Mouse (Mus musculus) retina, embryonic 14.5 days (tissue): ENCODE data around the gene Fam117a.

ENCODE experiments used
- DNase-seq: peaks from one replicate; pipeline ENCODE4 v3.0.0-alpha.2; 2015; ENCODE audit warnings: low spot score

The Fam117a gene

DNA sequence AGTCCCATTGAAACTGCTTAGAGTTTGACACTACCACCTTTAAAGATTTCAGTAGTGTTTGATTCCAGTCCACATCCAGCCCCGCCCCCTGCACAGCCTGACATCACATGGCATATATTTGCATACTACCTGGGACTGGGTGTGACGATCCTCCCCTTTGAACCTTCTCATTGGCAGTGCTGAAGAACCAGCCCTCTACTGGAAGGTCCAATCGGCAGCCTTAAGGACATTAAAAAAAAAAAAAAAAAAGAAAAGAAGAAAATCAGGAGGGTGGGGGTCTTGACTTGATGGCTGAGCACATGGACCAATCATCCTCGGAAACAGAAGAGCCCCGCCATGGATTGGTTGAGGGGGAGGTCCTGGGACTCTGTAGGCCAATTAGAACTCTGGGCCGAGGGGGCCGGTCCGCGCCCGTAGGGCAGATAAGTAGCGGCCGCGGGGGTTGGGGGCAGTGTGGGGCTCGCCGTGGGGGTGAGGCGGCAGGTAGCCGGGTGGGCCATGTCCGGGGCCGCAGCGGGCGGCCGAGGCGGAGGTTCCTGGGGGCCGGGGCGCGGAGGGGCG is at the start of gene Fam117a:
TSS of gene Fam117a (plus strand) at position 451 of the 561 bp plus-strand sequence.
- DNase-seq: peak; percentile 89

GRCm38 (mm10) chr11:95291998-95292397 is 44.8 kb upstream of the Fam117a start:
- DNase-seq: no peak

DNA sequence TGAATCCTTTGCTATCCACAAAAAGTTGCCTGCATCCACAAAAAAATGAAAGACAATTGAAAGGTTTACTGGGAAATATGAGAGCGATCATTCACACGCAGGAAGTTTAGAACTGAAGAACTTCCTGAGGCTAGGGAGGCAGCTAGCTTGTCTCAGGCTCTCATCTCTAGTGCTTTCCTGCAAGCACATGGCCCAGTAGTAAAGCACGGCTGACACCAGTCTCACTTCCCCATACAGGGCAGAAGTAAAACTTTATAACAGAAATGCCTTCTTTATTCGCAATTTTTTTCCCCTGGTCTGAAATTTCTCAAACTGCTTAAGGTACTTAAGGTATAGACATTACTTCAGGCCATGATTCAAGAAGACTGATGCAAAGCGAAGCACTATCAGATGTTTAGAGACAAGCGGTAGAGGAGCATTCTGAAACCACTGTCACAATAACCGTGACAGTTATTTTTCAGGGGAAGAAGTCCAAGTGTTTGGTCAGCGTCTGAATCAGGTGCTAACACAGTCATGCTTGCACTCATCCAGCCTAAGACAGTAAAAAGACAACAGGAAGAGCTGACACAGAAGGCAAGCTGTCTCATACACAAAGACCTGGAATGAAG is 43.7 kb upstream of the Fam117a start:
- DNase-seq: no peak

GRCm38 (mm10) chr11:95295736-95296135 is 41.1 kb upstream of the Fam117a start:
- DNase-seq: no peak

GRCm38 (mm10) chr11:95298146-95298545 is 38.7 kb upstream of the Fam117a start:
- DNase-seq: peak; percentile 77

DNA sequence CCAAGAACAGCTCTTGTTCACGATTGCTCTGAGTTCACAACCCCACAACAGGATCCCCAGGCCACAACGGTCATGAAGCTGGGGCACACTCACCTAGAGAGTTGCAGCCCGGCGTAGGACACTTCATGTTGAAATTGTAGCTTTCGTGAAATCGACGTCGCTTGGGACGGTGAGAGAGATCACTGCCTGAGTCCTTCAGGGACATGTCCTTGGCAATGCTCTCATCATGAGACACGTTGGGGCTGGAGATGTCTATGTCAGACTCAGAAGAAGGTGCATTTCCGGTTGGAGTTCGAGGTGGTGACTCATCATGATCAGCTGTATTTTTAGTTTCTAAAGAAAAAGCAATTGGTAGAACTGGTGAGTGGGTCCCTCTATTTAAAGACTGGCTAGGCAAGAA is 36.9 kb upstream of the Fam117a start:
- no peak for DNase-seq

DNA sequence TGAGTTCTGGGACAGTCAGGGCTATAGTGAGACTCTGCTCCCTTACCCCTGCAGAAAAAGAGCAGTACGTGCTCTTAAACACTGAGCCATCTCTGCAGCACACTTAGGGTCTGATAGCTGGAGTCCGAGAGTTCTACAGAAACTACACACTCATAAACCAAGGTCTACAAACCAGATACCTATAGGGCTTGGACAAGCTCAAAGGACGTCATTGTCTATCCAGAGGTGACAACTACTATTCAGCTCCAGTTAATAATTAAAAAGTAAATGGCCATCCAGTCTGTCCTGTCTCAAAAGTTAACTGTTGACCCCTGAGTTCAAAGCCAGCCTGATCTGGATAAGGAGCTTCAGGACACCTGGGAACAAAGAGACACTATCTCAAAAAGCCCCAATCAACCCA is 35.0 kb upstream of the Fam117a start:
- DNase-seq: no peak

- no peak for DNase-seq
Measured at GRCm38 (mm10) chr11:95305600-95305999, 31.2 kb upstream of the Fam117a start.

DNA sequence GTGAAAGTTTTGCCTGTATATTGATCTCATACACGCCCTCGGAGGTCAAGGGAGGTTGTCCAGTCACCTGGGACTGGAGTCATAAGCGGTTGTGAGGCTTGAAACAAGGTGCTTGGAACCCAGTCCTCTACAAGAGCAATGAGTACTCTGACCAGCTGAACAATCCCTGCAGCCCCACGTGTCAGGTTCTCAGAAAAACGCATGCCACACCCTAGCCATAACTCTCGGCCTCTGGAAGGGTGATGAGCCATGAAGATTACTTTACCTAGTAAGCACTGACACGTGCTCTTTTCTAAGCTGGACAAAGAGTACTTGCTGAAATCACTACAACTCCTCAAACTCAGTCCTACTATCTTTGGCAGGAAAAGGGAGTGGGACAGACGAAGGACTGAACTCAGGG is 29.3 kb upstream of the Fam117a start:
- DNase-seq: no peak

- DNase-seq: peak; percentile 97
Measured at GRCm38 (mm10) chr11:95309510-95310006, 27.3 kb upstream of the Fam117a start.

GRCm38 (mm10) chr11:95310007-95310647 is 26.7 kb upstream of the Fam117a start, which contains the start of gene Kat7:
Gene Kat7 (minus strand): TSS chr11:95310246.
- DNase-seq: peak; percentile 99

DNA sequence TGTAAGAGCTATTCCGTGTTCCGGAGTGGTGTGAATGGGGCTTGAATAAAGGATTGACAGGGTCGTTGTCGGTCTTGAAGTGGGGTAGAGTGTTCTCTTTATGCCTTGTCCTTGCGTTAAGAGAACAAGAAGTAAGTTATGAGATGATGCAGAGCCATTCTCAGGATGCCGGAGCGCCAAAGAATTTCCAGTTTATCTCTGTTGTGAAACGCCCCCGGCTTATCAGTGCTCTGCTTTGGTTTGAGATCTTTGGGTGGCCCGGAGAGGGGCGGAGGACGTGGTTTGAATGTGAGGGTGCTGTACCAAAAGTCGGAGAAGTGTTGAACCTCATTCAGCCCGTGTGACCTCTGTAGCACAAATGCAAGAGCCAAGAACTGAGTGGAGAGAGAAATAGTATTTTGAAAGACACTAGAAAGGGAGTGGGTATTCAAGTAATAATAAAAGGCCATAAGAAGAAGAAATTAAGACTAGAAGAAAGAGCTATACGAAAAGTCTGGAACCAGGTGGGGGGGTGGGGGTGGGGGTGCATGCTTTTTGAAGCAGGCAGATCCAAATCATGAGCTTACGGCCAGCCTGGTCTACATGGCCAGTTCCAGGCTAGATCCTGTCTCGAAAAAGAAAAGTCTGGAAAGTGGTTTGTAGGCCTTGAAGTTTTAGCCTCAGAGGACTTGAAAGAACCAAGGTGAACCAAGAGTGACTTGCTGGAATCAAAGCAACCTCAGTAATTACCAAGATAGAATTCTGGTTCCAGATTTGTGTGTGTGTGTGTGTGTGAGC is 26.0 kb upstream of the Fam117a start:
- no peak for DNase-seq

- DNase-seq: no peak
Measured at GRCm38 (mm10) chr11:95311425-95311807, 25.4 kb upstream of the Fam117a start.

GRCm38 (mm10) chr11:95315215-95315955 is 21.4 kb upstream of the Fam117a start:
- DNase-seq: no peak

GRCm38 (mm10) chr11:95318116-95318515 is 18.7 kb upstream of the Fam117a start:
- no peak for DNase-seq

DNA sequence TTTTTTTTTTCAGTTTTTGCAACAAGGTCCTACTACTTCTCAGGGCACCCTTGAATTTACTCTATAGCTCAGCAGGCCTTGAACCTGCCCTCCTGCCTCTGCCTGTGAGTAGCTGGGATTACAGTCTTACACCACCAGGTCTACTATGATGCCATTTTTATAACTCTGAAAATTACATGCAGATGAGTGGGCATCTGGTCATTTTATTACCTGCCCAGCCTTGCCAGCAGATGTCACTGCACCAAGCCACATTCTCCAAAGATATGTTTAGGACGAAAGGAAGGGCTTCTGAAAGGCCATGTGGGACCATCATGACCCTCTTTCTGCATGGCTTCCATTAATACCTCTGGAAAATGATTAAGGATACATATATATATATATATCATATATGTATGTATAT is 17.3 kb upstream of the Fam117a start:
- no peak for DNase-seq

DNA sequence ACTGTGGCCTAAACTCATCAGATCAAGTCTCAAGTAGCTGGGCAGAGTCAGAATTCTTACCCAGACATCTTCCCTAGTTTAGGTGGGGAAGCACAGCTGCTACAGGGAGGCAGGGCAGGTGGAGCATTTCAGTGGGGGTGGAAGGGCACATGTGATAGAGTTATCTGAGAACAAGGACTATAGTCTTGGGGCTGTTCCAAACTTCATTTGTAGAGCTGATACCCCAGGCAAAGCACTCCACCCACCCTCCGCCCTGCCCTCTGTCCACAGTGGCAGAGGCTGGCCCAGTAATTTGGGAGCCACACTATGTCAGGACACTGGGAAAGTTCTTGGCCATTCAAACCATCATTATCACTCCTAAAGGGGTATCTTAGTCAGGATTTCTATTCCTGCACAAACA is 16.8 kb upstream of the Fam117a start:
- DNase-seq: no peak

DNA sequence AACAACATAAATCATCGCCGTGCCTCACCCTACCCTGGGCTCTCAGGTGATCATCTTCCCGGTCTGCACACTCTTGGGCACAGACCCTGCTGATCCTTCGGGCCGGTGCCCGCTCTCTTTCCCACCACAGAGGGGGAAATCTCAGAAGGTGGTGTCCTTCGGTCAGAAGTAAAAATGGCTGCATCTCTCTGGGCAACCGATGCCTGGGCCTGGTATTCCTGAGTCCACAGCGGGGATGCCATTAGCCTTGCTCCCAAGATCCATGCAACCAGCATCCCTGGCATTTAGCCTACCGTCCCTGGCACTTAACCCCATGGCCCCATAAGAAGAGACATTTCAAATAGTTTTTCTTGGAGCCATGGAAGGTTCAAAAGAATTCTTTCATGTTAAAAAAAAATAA is 12.6 kb upstream of the Fam117a start:
- DNase-seq: no peak

DNA sequence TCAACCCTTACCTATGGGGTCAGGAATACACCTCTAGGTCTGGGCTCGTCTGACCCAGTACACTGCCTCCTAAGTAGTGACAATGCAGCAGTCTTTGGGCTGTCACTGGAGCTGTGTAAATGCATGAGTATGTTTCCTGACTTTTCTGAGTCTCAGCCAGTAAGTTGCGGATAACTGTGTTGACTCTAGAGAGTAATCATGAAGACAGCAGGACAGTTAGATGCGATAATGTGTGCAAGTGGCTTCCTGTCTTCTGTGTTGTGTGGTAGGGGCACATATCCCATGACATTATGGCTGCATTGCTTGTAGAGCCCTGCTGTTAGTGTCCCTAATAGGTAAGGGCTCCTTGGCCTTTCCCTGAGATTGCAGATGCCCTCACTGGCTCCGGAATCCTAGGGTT is 11.0 kb upstream of the Fam117a start:
- DNase-seq: no peak

GRCm38 (mm10) chr11:95326243-95326642 is 10.6 kb upstream of the Fam117a start:
- no peak for DNase-seq

DNA sequence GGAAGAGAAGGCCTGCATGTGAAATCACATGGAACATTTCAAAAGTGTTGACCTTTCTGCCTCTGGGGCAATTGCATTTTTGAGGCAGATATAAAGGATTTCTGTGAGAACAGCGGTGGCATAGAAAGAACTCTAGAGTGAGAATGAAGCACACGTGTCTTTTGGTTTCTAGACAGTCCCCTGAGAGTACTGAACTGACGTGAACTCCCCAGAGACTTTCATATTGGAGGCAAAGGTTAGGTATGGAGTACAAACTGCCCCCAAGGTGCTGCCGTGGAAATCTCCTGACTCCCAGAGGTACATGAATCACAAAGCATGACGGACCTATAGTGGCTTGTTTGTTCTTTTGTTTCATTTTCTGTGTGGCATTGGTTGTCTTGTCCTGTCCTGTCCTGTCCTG is 8.2 kb upstream of the Fam117a start:
- no peak for DNase-seq

- no peak for DNase-seq
Measured at GRCm38 (mm10) chr11:95330662-95331061, 6.2 kb upstream of the Fam117a start.
